Mouse (Mus musculus): ENCODE results near the gene Optc. TPM values are rescaled to one million over a fixed set of nuclear protein-coding genes. Genes with fewer than 3 reads are reported as not detected.
A peak's percentile ranks its signal among the peaks of the same experiment; 100 is the strongest.

Gene Optc
- polyA plus RNA-seq, 1 experiment from 2014 or later: 1.7 TPM

DNA sequence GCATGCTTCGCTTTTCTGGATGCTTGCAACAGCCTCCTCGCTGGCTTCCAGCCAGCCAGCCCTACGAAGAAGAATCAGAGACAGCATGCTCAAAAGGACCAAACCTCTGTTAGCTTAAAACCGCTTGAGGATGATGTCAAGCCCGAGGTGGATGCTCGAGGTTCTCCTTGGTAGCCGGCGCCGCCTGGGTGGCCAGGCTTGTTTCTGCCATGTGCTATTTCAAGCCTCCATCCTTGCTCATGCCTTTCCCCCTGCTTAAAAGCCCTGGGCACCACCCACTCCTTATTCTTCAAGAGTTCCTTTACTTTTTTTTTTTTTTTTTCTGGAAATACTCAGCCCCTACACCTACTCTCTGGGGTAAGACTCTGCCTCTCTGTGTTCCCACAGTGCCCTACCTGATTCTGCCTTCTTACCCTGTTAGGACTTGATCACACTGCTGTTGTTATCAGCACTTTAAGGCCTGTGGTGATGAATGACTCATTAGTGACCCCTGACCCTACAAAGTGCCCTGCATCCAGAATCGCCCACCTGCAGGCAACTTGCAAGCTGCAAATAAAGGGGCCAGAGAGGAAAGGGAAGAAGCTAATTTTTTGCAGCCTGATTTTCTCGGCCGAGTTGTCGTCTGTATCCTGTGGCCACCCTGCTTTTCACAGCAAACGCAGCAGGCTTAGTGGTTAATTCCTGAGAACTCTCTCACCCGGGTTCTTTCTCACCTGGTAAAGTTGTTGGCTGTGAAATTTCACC is 52.4 kb downstream of the Optc start:
- no peak overlapping the region for H3K27ac ChIP-seq
- no peak overlapping the region for H3K9ac ChIP-seq
- peak overlapping the region; percentile 38 for H3K4me2 ChIP-seq
- peaks cover 13% of the 10 kb centered on the region; the same call in 1 of the 2 replicates for H3K4me1 ChIP-seq
- H3K4me3 ChIP-seq (replicated peaks): peak overlapping the region; percentile 8; the same call in 1 of the 2 replicates
- no peak for ATAC-seq (ENCODE audit: insufficient read depth, low FRiP score, low read depth)
- H3K27me3 ChIP-seq (replicated peaks): no peaks in the 10 kb centered on the region
- 18% methylated on average over 15 of the region's 15 CpGs for WGBS
- H3K36me3 ChIP-seq: no peaks in the 10 kb centered on the region
- no peaks in the 10 kb centered on the region for H3K9me3 ChIP-seq

DNA sequence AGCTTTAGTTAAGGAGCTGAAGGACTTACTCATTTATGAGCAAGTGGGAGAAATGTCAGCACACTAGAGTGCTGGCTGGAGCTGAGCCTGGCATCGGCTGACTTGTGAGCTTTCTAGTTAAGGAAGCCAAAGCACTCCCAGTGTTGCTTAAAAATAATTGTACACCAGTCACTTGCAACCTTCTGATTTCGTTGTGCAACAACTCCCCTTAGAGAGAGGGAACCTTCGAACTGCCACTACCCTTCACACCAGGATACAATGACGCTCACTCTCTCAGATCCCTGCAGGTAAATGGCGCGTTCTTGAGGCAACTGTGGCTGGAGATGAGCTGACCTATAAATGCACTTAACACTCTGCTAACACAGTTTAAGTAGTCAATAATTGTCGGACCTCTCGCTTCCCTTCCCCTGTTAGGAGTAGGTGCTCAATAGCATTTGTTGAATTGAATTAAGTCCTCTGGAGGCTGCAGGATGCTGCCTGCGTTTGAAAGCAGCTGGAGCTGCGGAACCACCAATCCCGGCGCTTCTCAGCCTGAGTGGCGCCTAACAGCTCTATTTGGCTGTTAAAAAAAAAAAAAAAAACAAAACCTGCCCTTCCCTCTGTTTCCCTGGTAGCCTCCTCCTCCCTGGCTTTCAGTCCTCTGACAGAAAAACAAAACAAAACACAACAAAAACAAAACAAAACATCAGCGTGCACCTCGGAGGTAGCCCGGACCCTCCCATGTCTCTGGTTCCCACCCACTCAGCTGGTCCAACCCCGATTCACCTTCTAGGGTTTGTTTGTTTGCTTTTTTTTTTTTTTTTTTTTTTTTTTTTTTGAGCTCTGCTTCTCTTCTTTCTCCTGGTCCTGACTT is 53.2 kb downstream of the Optc start:
- no peaks in the 10 kb centered on the region for H3K36me3 ChIP-seq
- 6% methylated on average over 17 of the region's 17 CpGs for WGBS
- no peaks in the 10 kb centered on the region for H3K27me3 ChIP-seq (replicated peaks)
- H3K4me3 ChIP-seq (replicated peaks): peak overlapping the region; percentile 8; the same call in 1 of the 2 replicates
- H3K9me3 ChIP-seq: no peaks in the 10 kb centered on the region
- no peak for ATAC-seq (ENCODE audit: insufficient read depth, low FRiP score, low read depth)
- no peak overlapping the region for H3K27ac ChIP-seq
- H3K4me2 ChIP-seq: peak overlapping the region; percentile 38
- peaks cover 13% of the 10 kb centered on the region; the same call in 1 of the 2 replicates for H3K4me1 ChIP-seq
- no peak overlapping the region for H3K9ac ChIP-seq

Other genes with a start within 250 kb of the Optc start
- gene Zbed6, start 247.1 kb downstream of the Optc start, polyA plus RNA-seq (2015; fragmentation: Nextera tagmentation; extraction: Ambion mirVana): not detected in 2 replicates
- 5.4 and 5.7 TPM in 2 replicates for gene Gm38394, start 246.7 kb downstream of the Optc start, polyA plus RNA-seq (2015; fragmentation: Nextera tagmentation; extraction: Ambion mirVana)
- gene Lax1, start 217.9 kb downstream of the Optc start, polyA plus RNA-seq (2015; fragmentation: Nextera tagmentation; extraction: Ambion mirVana): 0.58 and 0.66 TPM in 2 replicates
- gene Atp2b4, start 107.0 kb downstream of the Optc start, polyA plus RNA-seq (2015; fragmentation: Nextera tagmentation; extraction: Ambion mirVana): 21.5 and 22.0 TPM in 2 replicates
- gene Prelp, start 13.4 kb upstream of the Optc start, polyA plus RNA-seq (2015; fragmentation: Nextera tagmentation; extraction: Ambion mirVana): 2.2 and 2.4 TPM in 2 replicates
- 9.0 and 11.1 TPM in 2 replicates for gene Fmod, start 129.3 kb upstream of the Optc start, polyA plus RNA-seq (2015; fragmentation: Nextera tagmentation; extraction: Ambion mirVana)
- 72.2 and 72.4 TPM in 2 replicates for gene Btg2, start 171.1 kb upstream of the Optc start, polyA plus RNA-seq (2015; fragmentation: Nextera tagmentation; extraction: Ambion mirVana)
- 0.70 and 1.1 TPM in 2 replicates for gene Chit1, start 203.2 kb upstream of the Optc start, polyA plus RNA-seq (2015; fragmentation: Nextera tagmentation; extraction: Ambion mirVana)

Measured in stomach, embryonic 15.5 days (tissue).